Mouse (Mus musculus): Measurements from ENCODE around the gene Col6a6. TPM values are rescaled to one million over a fixed set of nuclear protein-coding genes. Genes with fewer than 3 reads are reported as not detected.
A peak's percentile ranks its signal among the peaks of the same experiment; 100 is the strongest.

Col6a6 gene
- polyA plus RNA-seq, 1 experiment from 2014 or later, result not detected

GRCm38 (mm10) chr9:105740413-105740812, 87.5 kb downstream of the Col6a6 start:
- DNase-seq (ENCODE audit: low spot score) (no peak), ATAC-seq (no peak)
- H3K4me2 ChIP-seq (ENCODE audit: low read length), result no peak overlapping the region
- H3K27me3 ChIP-seq (replicated peaks; ENCODE audit: control insufficient read depth, insufficient read depth, low read length), result no peaks in the 10 kb centered on the region
- H3K27ac ChIP-seq (ENCODE audit: low read depth, low read length), result no peak overlapping the region
- WGBS, result 83% methylated on average over 2 of the region's 2 CpGs
- H3K9me3 ChIP-seq (replicated peaks; ENCODE audit: control insufficient read depth, low read length), result no peaks in the 10 kb centered on the region
- H3K4me1 ChIP-seq (ENCODE audit: control insufficient read depth, insufficient read depth, low read length), result 0 out of 2 replicates have a peak, but pooled peaks cover 2% of the 10 kb centered on the region
- no peak overlapping the region for H3K4me3 ChIP-seq (ENCODE audit: low read depth, low read length)
- H3K9ac ChIP-seq (ENCODE audit: low read length), result no peak overlapping the region
- no peaks in the 10 kb centered on the region for H3K36me3 ChIP-seq (ENCODE audit: control insufficient read depth, insufficient read depth, low read length)

- ATAC-seq, result no peak
- no peak for DNase-seq (ENCODE audit: low spot score)
- H3K27ac ChIP-seq (ENCODE audit: low read depth, low read length), result no peak overlapping the region
- no peak overlapping the region for H3K9ac ChIP-seq (ENCODE audit: low read length)
- no peaks in the 10 kb centered on the region for H3K9me3 ChIP-seq (replicated peaks; ENCODE audit: control insufficient read depth, low read length)
- no peaks in the 10 kb centered on the region for H3K36me3 ChIP-seq (ENCODE audit: control insufficient read depth, insufficient read depth, low read length)
- H3K4me3 ChIP-seq (ENCODE audit: low read depth, low read length), result no peak overlapping the region
- H3K4me2 ChIP-seq (ENCODE audit: low read length), result no peak overlapping the region
- WGBS, result 89% methylated on average over 9 of the region's 9 CpGs
- H3K27me3 ChIP-seq (replicated peaks; ENCODE audit: control insufficient read depth, insufficient read depth, low read length), result no peaks in the 10 kb centered on the region
- 0 out of 2 replicates have a peak, but pooled peaks cover 5% of the 10 kb centered on the region for H3K4me1 ChIP-seq (ENCODE audit: control insufficient read depth, insufficient read depth, low read length)
These were observed 88.5 kb downstream of the Col6a6 start for GRCm38 (mm10) chr9:105739446-105739845.

GRCm38 (mm10) chr9:105737448-105737847, 90.5 kb downstream of the Col6a6 start:
- Histone ChIP-seq H3K4me2 (ENCODE audit: low read length) (no peak overlapping the region), H3K9me3 (replicated peaks; ENCODE audit: control insufficient read depth, low read length) (no peaks in the 10 kb centered on the region), H3K4me3 (ENCODE audit: low read depth, low read length) (no peak overlapping the region), H3K27ac (ENCODE audit: low read depth, low read length) (no peak overlapping the region), H3K9ac (ENCODE audit: low read length) (no peak overlapping the region), H3K27me3 (replicated peaks; ENCODE audit: control insufficient read depth, insufficient read depth, low read length) (no peaks in the 10 kb centered on the region), H3K4me1 (ENCODE audit: control insufficient read depth, insufficient read depth, low read length) (0 out of 2 replicates have a peak, but pooled peaks cover 5% of the 10 kb centered on the region), H3K36me3 (ENCODE audit: control insufficient read depth, insufficient read depth, low read length) (no peaks in the 10 kb centered on the region)
- ATAC-seq (peak; percentile 52; the same call in 1 of the 2 replicates), DNase-seq (ENCODE audit: low spot score) (peak; percentile 60)
- WGBS, result 49% methylated on average over 8 of the region's 8 CpGs

GRCm38 (mm10) chr9:105735195-105735594, 92.8 kb downstream of the Col6a6 start:
- no peak overlapping the region for H3K4me3 ChIP-seq (ENCODE audit: low read depth, low read length)
- DNase-seq (ENCODE audit: low spot score) (peak; percentile 84), ATAC-seq (peak; percentile 52; the same call in 1 of the 2 replicates)
- 0 out of 2 replicates have a peak, but pooled peaks cover 5% of the 10 kb centered on the region for H3K4me1 ChIP-seq (ENCODE audit: control insufficient read depth, insufficient read depth, low read length)
- no peaks in the 10 kb centered on the region for H3K36me3 ChIP-seq (ENCODE audit: control insufficient read depth, insufficient read depth, low read length)
- no peaks in the 10 kb centered on the region for H3K27me3 ChIP-seq (replicated peaks; ENCODE audit: control insufficient read depth, insufficient read depth, low read length)
- 33% methylated on average over 5 of the region's 5 CpGs for WGBS
- H3K4me2 ChIP-seq (ENCODE audit: low read length), result no peak overlapping the region
- no peak overlapping the region for H3K27ac ChIP-seq (ENCODE audit: low read depth, low read length)
- H3K9ac ChIP-seq (ENCODE audit: low read length), result no peak overlapping the region
- no peaks in the 10 kb centered on the region for H3K9me3 ChIP-seq (replicated peaks; ENCODE audit: control insufficient read depth, low read length)

GRCm38 (mm10) chr9:105734651-105735050, 93.3 kb downstream of the Col6a6 start:
- Histone ChIP-seq H3K9me3 (replicated peaks; ENCODE audit: control insufficient read depth, low read length) (no peaks in the 10 kb centered on the region), H3K27ac (ENCODE audit: low read depth, low read length) (no peak overlapping the region), H3K4me3 (ENCODE audit: low read depth, low read length) (no peak overlapping the region), H3K9ac (ENCODE audit: low read length) (no peak overlapping the region), H3K4me2 (ENCODE audit: low read length) (no peak overlapping the region), H3K27me3 (replicated peaks; ENCODE audit: control insufficient read depth, insufficient read depth, low read length) (no peaks in the 10 kb centered on the region), H3K4me1 (ENCODE audit: control insufficient read depth, insufficient read depth, low read length) (0 out of 2 replicates have a peak, but pooled peaks cover 5% of the 10 kb centered on the region), H3K36me3 (ENCODE audit: control insufficient read depth, insufficient read depth, low read length) (no peaks in the 10 kb centered on the region)
- 84% methylated on average over 2 of the region's 2 CpGs for WGBS
- DNase-seq (ENCODE audit: low spot score) (no peak), ATAC-seq (no peak)

GRCm38 (mm10) chr9:105731976-105732375, 96.0 kb downstream of the Col6a6 start:
- WGBS, result 82% methylated on average over 7 of the region's 7 CpGs
- Histone ChIP-seq H3K36me3 (ENCODE audit: control insufficient read depth, insufficient read depth, low read length) (no peaks in the 10 kb centered on the region), H3K4me2 (ENCODE audit: low read length) (no peak overlapping the region), H3K9me3 (replicated peaks; ENCODE audit: control insufficient read depth, low read length) (no peaks in the 10 kb centered on the region), H3K9ac (ENCODE audit: low read length) (no peak overlapping the region), H3K4me1 (ENCODE audit: control insufficient read depth, insufficient read depth, low read length) (0 out of 2 replicates have a peak, but pooled peaks cover 5% of the 10 kb centered on the region), H3K27ac (ENCODE audit: low read depth, low read length) (no peak overlapping the region), H3K4me3 (ENCODE audit: low read depth, low read length) (no peak overlapping the region), H3K27me3 (replicated peaks; ENCODE audit: control insufficient read depth, insufficient read depth, low read length) (no peaks in the 10 kb centered on the region)
- ATAC-seq (no peak), DNase-seq (ENCODE audit: low spot score) (no peak)

- Histone ChIP-seq H3K36me3 (ENCODE audit: control insufficient read depth, insufficient read depth, low read length) (no peaks in the 10 kb centered on the region), H3K9ac (ENCODE audit: low read length) (no peak overlapping the region), H3K4me2 (ENCODE audit: low read length) (no peak overlapping the region), H3K4me3 (ENCODE audit: low read depth, low read length) (no peak overlapping the region), H3K4me1 (ENCODE audit: control insufficient read depth, insufficient read depth, low read length) (0 out of 2 replicates have a peak, but pooled peaks cover 3% of the 10 kb centered on the region), H3K27ac (ENCODE audit: low read depth, low read length) (no peak overlapping the region), H3K9me3 (replicated peaks; ENCODE audit: control insufficient read depth, low read length) (no peaks in the 10 kb centered on the region), H3K27me3 (replicated peaks; ENCODE audit: control insufficient read depth, insufficient read depth, low read length) (no peaks in the 10 kb centered on the region)
- 79% methylated on average over 4 of the region's 4 CpGs for WGBS
- DNase-seq (ENCODE audit: low spot score) (no peak), ATAC-seq (no peak)
These were observed 107.5 kb downstream of the Col6a6 start for GRCm38 (mm10) chr9:105720430-105720829.

- ATAC-seq (no peak), DNase-seq (ENCODE audit: low spot score) (no peak)
- H3K4me1 ChIP-seq (ENCODE audit: control insufficient read depth, insufficient read depth, low read length), result 0 out of 2 replicates have a peak, but pooled peaks cover 3% of the 10 kb centered on the region
- H3K9ac ChIP-seq (ENCODE audit: low read length), result no peak overlapping the region
- H3K36me3 ChIP-seq (ENCODE audit: control insufficient read depth, insufficient read depth, low read length), result no peaks in the 10 kb centered on the region
- H3K4me2 ChIP-seq (ENCODE audit: low read length), result no peak overlapping the region
- no peak overlapping the region for H3K4me3 ChIP-seq (ENCODE audit: low read depth, low read length)
- WGBS, result 43% methylated on average over 5 of the region's 5 CpGs
- H3K27ac ChIP-seq (ENCODE audit: low read depth, low read length), result no peak overlapping the region
- no peaks in the 10 kb centered on the region for H3K9me3 ChIP-seq (replicated peaks; ENCODE audit: control insufficient read depth, low read length)
- H3K27me3 ChIP-seq (replicated peaks; ENCODE audit: control insufficient read depth, insufficient read depth, low read length), result no peaks in the 10 kb centered on the region
These were observed 108.0 kb downstream of the Col6a6 start for GRCm38 (mm10) chr9:105719851-105720395.

- ATAC-seq, result no peak
- Histone ChIP-seq H3K9ac (ENCODE audit: low read length) (no peak overlapping the region), H3K9me3 (replicated peaks; ENCODE audit: control insufficient read depth, low read length) (no peaks in the 10 kb centered on the region), H3K4me2 (ENCODE audit: low read length) (no peak overlapping the region), H3K27ac (ENCODE audit: low read depth, low read length) (no peak overlapping the region), H3K27me3 (replicated peaks; ENCODE audit: control insufficient read depth, insufficient read depth, low read length) (no peaks in the 10 kb centered on the region), H3K4me1 (ENCODE audit: control insufficient read depth, insufficient read depth, low read length) (0 out of 2 replicates have a peak, but pooled peaks cover 3% of the 10 kb centered on the region), H3K4me3 (ENCODE audit: low read depth, low read length) (no peak overlapping the region), H3K36me3 (ENCODE audit: control insufficient read depth, insufficient read depth, low read length) (no peaks in the 10 kb centered on the region)
- WGBS, result 79% methylated on average over 7 of the region's 7 CpGs
- DNase-seq (ENCODE audit: low spot score), result no peak
These were observed 108.6 kb downstream of the Col6a6 start for GRCm38 (mm10) chr9:105719367-105719766.

All from forebrain, embryonic 14.5 days (tissue).